Mouse (Mus musculus) kidney, embryonic 16.5 days (tissue): ENCODE data around the gene Bcl6b. TPM values are rescaled to one million over a fixed set of nuclear protein-coding genes. Genes with fewer than 3 reads are reported as not detected.

Experiments
- ATAC-seq: fragments of 200-750 bp; cut with Nextera tagmentation; 2 replicates; pipeline ENCODE4 v1.8.0; 2017; ENCODE audit warnings: moderate TSS enrichment; ENCODE audit not compliant: low FRiP score, low TSS enrichment
- H3K27ac ChIP-seq: fragments of 300-500 bp; sonication (generic); 2 replicates; pipeline ENCODE4 v1.5.1; 2014; ENCODE audit warnings: low read length
- H3K27me3 ChIP-seq: fragments of 300-500 bp; sonication (generic); 2 replicates; pipeline ENCODE4 v1.6.1; 2014; ENCODE audit warnings: low read length, control low read depth, mixed read lengths; ENCODE audit not compliant: insufficient read depth
- H3K36me3 ChIP-seq: fragments of 300-500 bp; sonication (generic); 2 replicates; pipeline ENCODE4 v1.6.1; 2014; ENCODE audit warnings: low read length, control low read depth, mixed read lengths; ENCODE audit not compliant: insufficient read depth
- H3K4me1 ChIP-seq: fragments of 300-500 bp; sonication (generic); 2 replicates; pipeline ENCODE4 v1.6.1; 2014; ENCODE audit warnings: low read length, control low read depth, mixed read lengths; ENCODE audit not compliant: insufficient read depth
- H3K4me2 ChIP-seq: fragments of 300-500 bp; sonication (generic); replicated peaks from 2 replicates; pipeline ENCODE4 v1.6.1; 2014; ENCODE audit warnings: low read depth, low read length
- H3K4me3 ChIP-seq: fragments of 300-500 bp; sonication (generic); 2 replicates; pipeline ENCODE4 v1.5.1; 2014; ENCODE audit warnings: mild to moderate bottlenecking, low read length
- H3K9ac ChIP-seq: fragments of 300-500 bp; sonication (generic); replicated peaks from 2 replicates; pipeline ENCODE4 v1.6.1; 2014; ENCODE audit warnings: low read length
- H3K9me3 ChIP-seq: fragments of 300-500 bp; sonication (generic); 2 replicates; pipeline ENCODE4 v1.6.1; 2016; ENCODE audit warnings: low read length, control low read depth
- WGBS: fragments of 180-500 bp; shearing (Covaris S2); extraction: QIAGEN DNeasy Blood & Tissue Kit; methylation state at CpG from one replicate; pipeline ENCODE4 v1.1.7; 2014; 5-methylcytosine and 5-hydroxymethylcytosine counted together
- polyA plus RNA-seq: library from polyadenylated mRNA; unstranded; fragments of >200 nt; fragmentation: Nextera tagmentation; extraction: Ambion mirVana; gene quantifications from 2 replicates; pipeline ENCODE4 v1.2.1, GENCODE M21; 2015

Gene Bcl6b
- 27.4 and 31.3 TPM in 2 replicates for polyA plus RNA-seq

DNA sequence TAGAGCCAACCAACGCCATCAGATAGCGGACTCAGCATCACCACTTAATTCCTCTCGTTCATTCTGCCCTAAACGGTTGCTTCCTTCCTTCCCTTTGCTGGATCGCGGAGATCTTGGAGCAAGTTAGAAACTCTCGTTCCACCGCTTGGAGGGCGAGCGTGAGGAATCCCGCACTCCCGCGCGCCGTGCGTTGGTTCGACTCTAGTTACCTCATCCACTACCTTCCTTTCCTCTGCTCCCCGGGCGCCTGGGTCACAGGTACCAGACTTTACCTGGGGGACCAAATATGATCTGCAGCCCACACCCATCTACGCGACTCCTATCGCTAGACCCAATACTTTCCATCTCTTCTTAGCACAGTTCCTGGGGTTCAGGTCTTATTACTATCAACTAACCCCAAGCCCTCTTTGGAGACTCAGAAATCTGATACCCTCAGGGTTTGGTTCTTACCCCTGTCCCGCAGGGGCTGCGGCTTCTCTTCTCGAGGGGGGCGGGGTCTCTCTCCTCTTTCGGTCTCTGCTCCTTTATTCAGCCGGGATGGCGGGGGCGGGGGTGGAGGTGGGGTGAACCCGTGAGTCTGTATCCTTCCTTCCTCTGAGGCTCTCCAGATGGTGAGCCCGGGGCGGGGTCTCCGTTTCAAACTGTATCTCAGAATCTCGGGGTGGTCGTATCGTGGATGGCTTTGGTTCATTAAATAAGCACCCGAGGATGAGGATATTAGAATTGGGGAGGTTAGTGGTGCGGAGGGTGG lies at the start of gene Bcl6b:
Bcl6b (minus strand) TSS at position 539 of the 751 bp plus-strand sequence.
- Histone ChIP-seq H3K4me2 (peak within 1 kb of the TSS; percentile 56), H3K27ac (peak within 1 kb of the TSS; percentile 82), H3K27me3 (peaks cover 49% of the 10 kb centered on the region), H3K4me1 (peaks cover 38% of the 10 kb centered on the region), H3K4me3 (peak within 1 kb of the TSS; percentile 48), H3K9ac (peak within 1 kb of the TSS; percentile 69), H3K36me3 (no peaks in the 10 kb centered on the region; the same call in 1 of the 2 replicates), H3K9me3 (no peaks in the 10 kb centered on the region)
- under 1% methylated on average over 39 of the region's 39 CpGs for WGBS
- peak; percentile 11; the same call in 1 of the 2 replicates for ATAC-seq

DNA sequence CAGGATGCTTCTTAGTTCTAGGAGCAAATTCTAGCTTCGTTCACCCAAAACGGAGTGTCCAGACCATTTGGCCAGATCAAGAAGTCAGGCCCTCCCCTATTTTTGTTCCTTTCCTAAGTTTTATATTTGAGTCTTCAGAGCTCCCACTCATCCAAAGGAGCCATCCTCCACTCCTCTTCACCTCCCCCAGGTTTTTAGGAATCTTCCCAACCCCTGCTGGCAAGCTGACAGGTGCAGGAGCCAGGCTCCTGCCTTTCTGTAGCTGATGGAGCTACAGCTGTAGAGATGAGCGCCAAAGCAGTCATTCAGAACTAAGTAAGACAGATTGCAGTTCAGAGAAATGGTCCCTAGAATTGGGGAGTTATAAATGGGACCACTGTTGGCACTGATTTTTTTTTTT lies 49.4 kb upstream of the Bcl6b start:
- no peak overlapping the region for H3K9ac ChIP-seq
- no peaks in the 10 kb centered on the region for H3K36me3 ChIP-seq
- no peaks in the 10 kb centered on the region for H3K27me3 ChIP-seq
- H3K4me3 ChIP-seq = no peak overlapping the region
- no peak overlapping the region for H3K4me2 ChIP-seq
- WGBS = 75% methylated on average over 3 of the region's 3 CpGs
- ATAC-seq = no peak
- H3K27ac ChIP-seq = no peak overlapping the region
- peaks cover 3% of the 10 kb centered on the region; the same call in 1 of the 2 replicates for H3K4me1 ChIP-seq
- no peaks in the 10 kb centered on the region for H3K9me3 ChIP-seq

DNA sequence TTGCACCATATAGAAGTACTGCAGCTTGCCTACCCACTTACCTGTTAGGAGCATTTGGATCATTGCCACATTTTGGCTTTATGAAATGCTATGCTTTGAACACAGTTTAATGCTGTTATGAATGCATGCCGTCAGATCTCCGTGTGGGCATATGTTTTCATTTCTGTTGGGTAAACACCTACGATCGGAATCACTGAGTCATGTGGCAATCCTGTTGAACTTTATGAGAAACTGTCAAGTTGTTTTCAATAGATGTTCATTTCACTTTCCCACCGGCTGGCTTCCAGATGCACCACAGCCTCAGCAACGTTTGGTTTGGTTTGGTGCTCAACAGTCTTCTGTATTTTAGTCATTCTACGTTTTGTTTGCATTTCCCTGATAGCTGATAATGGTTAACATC lies 42.0 kb upstream of the Bcl6b start:
- no peaks in the 10 kb centered on the region for H3K36me3 ChIP-seq
- no peak overlapping the region for H3K4me3 ChIP-seq
- H3K9ac ChIP-seq = no peak overlapping the region
- ATAC-seq = no peak
- no peaks in the 10 kb centered on the region for H3K4me1 ChIP-seq
- no peak overlapping the region for H3K4me2 ChIP-seq
- H3K9me3 ChIP-seq = no peaks in the 10 kb centered on the region
- no peak overlapping the region for H3K27ac ChIP-seq
- H3K27me3 ChIP-seq = no peaks in the 10 kb centered on the region
- WGBS = 83% methylated on average over 7 of the region's 7 CpGs

DNA sequence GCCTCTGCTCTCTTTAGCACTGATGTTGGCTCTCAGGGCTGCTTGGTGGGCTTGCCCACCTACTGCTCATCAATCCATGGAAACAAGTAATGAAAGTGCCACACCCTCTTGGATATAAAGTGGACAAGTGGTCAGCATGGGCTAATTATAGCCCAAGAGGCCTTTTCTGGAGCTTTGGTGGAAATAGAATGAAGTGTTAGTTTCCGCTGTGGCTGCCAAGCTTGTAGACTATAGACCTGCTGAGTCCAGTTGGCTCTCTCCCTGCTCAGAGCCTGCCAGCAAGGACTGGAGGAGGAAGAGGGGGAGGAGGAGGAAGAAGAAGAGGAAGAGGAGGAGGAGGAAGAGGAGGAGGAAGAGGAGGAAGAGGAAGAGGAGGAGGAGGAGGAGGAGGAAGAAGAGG lies 36.8 kb upstream of the Bcl6b start:
- 85% methylated on average over 1 of the region's 1 CpGs for WGBS
- H3K4me3 ChIP-seq = no peak overlapping the region
- H3K9me3 ChIP-seq = no peaks in the 10 kb centered on the region
- no peaks in the 10 kb centered on the region for H3K4me1 ChIP-seq
- H3K27me3 ChIP-seq = no peaks in the 10 kb centered on the region
- no peak overlapping the region for H3K27ac ChIP-seq
- no peak overlapping the region for H3K9ac ChIP-seq
- no peaks in the 10 kb centered on the region for H3K36me3 ChIP-seq
- H3K4me2 ChIP-seq = no peak overlapping the region
- no peak for ATAC-seq

DNA sequence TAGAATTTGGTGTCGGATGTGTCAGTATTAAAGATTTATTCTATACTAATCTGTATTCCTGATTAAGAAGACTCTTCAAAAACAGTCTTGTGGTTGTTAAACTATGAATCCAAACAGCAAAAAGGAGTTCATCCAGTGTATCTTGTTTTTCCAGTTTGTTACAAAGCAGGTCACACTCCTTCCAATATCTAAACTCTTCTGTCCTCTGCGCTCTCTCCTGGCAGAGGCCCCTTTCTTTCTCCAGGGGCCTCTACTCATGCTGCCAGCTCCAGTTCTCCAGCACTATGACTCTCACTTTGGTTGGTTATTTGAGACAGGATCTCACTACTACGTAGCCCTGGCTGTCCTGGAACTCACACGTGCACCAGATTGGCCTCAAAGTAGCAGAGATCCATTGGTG lies 36.2 kb upstream of the Bcl6b start:
- no peak for ATAC-seq
- Histone ChIP-seq H3K27ac (no peak overlapping the region), H3K27me3 (no peaks in the 10 kb centered on the region), H3K36me3 (no peaks in the 10 kb centered on the region), H3K9me3 (no peaks in the 10 kb centered on the region), H3K4me3 (no peak overlapping the region), H3K9ac (no peak overlapping the region), H3K4me1 (no peaks in the 10 kb centered on the region), H3K4me2 (no peak overlapping the region)
- 62% methylated on average over 4 of the region's 4 CpGs for WGBS

DNA sequence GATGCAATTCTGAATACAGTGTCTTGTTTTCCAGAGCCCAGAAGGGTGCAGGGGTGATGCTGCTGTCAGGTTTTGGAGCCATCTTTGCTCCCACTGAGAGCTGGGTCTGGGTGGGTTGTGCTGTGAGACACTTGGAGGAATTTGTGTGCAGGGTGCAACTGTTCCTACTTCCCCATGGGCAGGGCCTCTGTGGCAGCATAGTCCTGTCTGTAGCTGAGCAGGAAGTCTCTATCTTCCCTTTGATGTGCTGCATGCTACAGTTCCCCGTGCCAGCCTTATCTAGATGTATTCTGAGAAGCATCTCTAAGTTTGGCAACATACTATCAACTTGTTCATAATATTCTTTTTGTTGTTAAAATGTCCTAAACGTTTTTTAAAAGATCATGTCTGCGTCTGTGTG lies 35.7 kb upstream of the Bcl6b start:
- WGBS = 43% methylated on average over 3 of the region's 3 CpGs
- no peaks in the 10 kb centered on the region for H3K36me3 ChIP-seq
- ATAC-seq = no peak
- no peaks in the 10 kb centered on the region for H3K9me3 ChIP-seq
- no peak overlapping the region for H3K9ac ChIP-seq
- H3K4me2 ChIP-seq = no peak overlapping the region
- no peak overlapping the region for H3K4me3 ChIP-seq
- no peaks in the 10 kb centered on the region for H3K4me1 ChIP-seq
- H3K27me3 ChIP-seq = no peaks in the 10 kb centered on the region
- H3K27ac ChIP-seq = no peak overlapping the region

DNA sequence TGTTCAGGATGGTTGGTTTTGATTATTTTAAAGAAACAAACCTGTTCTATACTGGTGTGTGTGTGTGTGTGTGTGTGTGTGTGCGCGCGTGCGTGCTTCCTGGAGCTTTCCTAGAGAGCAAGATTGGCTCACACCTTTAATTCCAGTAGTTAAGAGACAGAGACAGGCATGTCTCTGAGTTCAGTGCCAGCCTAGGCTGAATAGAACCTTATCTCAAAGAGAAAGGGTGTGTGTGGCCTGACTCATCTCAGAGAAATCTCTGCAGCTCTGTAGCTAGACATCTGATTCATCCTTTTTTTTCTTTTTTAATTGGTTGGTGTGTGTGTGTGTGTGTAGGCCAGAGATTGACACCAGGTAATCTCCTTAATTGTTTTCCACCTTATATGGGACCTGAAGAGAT lies 29.4 kb upstream of the Bcl6b start:
- Histone ChIP-seq H3K4me3 (no peak overlapping the region), H3K9me3 (no peaks in the 10 kb centered on the region), H3K9ac (no peak overlapping the region), H3K4me2 (no peak overlapping the region), H3K36me3 (no peaks in the 10 kb centered on the region), H3K4me1 (peaks cover 5% of the 10 kb centered on the region; the same call in 1 of the 2 replicates), H3K27me3 (peaks cover 16% of the 10 kb centered on the region), H3K27ac (no peak overlapping the region)
- 82% methylated on average over 4 of the region's 4 CpGs for WGBS
- ATAC-seq = no peak

DNA sequence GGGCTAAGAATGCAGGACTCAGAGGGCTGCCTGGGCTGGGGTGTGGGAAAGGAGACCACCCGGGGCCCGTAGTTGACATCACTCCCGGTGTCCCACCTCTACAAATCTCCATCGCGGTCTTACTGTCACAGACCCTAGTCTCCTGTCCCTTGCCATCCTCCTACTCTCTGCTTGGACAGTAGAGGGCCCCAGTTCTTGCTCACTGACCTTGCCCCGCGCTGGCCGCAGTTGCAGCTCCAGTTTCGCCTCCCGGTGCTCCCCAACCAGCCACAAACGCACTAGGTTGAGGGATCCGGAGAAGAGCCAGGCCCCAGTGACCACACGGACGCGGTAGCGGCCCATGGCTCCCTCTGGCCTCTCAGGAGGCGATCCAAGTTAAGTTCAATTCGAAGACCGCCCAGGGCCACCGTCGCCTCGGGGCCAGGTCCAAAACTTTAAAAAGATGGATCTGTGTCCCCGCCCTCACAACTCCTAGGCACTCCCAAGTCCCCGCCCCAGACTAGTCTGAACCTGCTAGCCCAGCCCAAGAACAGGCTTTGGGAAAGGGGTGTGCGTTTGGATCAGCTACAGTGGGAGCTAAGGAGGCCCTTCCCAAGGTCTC lies 25.4 kb upstream of the Bcl6b start, which contains the start of gene Alox12:
Alox12 (minus strand) TSS at position 423 of the 601 bp plus-strand sequence.
- WGBS = 1% methylated on average over 25 of the region's 25 CpGs
- Histone ChIP-seq H3K27ac (no peak within 1 kb of the TSS), H3K9me3 (no peaks in the 10 kb centered on the region), H3K4me3 (peak within 1 kb of the TSS; percentile 43), H3K9ac (peak within 1 kb of the TSS; percentile 50), H3K4me1 (peaks cover 5% of the 10 kb centered on the region; the same call in 1 of the 2 replicates), H3K36me3 (no peaks in the 10 kb centered on the region), H3K27me3 (peaks cover 36% of the 10 kb centered on the region), H3K4me2 (peak within 1 kb of the TSS; percentile 60)
- peak; percentile 77 for ATAC-seq

DNA sequence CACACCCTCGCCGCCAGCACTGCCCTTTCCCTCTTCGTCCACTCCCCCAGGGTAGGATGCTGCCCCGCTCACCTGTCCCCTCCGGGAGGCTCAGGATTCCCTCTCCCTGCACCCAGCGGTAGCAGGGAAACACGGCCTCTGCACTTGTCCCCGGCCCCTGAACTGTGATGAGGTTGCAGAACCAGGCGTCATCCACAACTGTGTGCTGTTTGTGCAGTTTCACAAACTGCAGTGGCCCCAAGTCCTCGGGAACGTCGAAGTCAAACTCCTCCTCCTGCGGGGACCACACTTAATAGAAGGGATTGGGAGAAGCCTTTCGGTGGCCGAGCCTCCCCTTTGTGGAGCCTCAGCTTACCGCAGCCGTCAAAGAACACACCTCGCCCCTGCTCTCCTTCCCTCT lies 24.7 kb upstream of the Bcl6b start:
- H3K27me3 ChIP-seq = peaks cover 36% of the 10 kb centered on the region
- no peak for ATAC-seq

DNA sequence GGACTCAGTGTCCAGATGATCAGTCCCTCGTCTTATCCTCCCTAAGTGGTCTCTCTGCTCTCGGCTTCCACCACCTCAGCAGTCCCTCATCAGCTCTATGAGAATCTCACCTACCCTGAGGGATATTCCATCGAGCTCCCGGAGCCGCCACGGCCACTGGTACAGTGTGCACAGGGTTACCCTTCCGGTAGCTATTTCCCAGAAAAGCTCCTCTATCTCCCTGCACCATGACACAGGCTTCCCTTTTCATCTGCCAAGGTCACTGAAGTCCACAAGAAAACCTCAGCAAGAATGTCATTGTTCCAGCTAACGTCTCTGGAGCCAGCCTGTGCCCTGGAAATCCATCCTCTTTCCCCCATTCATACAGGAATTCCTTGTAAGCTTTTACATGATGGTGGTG lies 22.3 kb upstream of the Bcl6b start:
- no peaks in the 10 kb centered on the region for H3K9me3 ChIP-seq
- H3K27ac ChIP-seq = no peak overlapping the region
- H3K27me3 ChIP-seq = peaks cover 47% of the 10 kb centered on the region
- 70% methylated on average over 8 of the region's 8 CpGs for WGBS
- no peak overlapping the region for H3K4me2 ChIP-seq
- no peak overlapping the region for H3K9ac ChIP-seq
- H3K4me1 ChIP-seq = peaks cover 5% of the 10 kb centered on the region; the same call in 1 of the 2 replicates
- no peaks in the 10 kb centered on the region for H3K36me3 ChIP-seq
- H3K4me3 ChIP-seq = no peak overlapping the region
- no peak for ATAC-seq

More for the DNA sequence above, 24.7 kb upstream of the Bcl6b start:
- Histone ChIP-seq H3K4me1 (peaks cover 5% of the 10 kb centered on the region; the same call in 1 of the 2 replicates), H3K4me3 (peak overlapping the region; percentile 43), H3K36me3 (no peaks in the 10 kb centered on the region), H3K27ac (no peak overlapping the region), H3K4me2 (peak overlapping the region; percentile 60), H3K9ac (peak overlapping the region; percentile 50), H3K9me3 (no peaks in the 10 kb centered on the region)
- WGBS = 2% methylated on average over 18 of the region's 18 CpGs
